ENCODE assay signal across 8 mouse cellular contexts in the genomic region with DNA sequence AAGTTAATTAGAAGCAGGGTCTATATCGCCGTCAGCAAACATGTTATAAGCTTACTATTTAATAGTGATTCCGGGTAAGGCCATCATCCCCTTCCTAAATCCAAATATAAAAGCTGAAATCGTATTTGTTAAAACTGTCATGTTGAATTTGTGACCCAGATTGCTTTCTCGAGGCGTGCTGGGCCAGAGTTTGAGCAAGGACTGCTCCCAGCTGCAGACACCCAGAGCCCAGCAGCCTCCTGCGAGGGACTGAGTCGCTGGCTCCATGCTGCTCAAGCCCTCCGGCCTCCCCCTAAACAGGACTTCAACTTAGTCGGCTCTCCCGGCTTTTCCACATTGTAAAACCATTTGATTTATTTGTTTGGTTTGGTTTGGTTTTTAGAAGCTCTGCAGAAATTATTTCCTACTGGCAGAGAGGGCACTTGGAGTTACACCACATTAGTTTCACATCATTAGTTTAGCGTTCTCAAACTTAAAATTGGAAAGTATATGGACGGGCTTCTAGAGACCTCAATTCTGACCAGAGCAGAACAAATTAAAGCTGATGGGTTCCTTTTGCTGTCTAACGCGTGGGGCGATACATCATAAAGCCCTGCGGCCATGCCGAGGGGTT.
DNase-seq lines count a peak whose midpoint lies in the region; ATAC-seq and TF ChIP-seq lines count a peak whose summit lies in the region.

No protein-coding gene starts in this region.

- peaks cover 62% of the 10 kb centered on the region for H3K27me3 ChIP-seq in heart, embryonic 10.5 days (ENCODE audit: insufficient read depth, poor library complexity, severe bottlenecking)
- peaks cover 5% of the 10 kb centered on the region; the same call in 1 of the 2 replicates for H3K27me3 ChIP-seq in heart, adult 2 months (ENCODE audit: control insufficient read depth, insufficient read depth, low read length)
- peaks cover 21% of the 10 kb centered on the region for H3K27me3 ChIP-seq in forebrain, embryonic 16.5 days (replicated peaks; ENCODE audit: control insufficient read depth, insufficient read depth, low read length)
- peaks cover 50% of the 10 kb centered on the region for H3K27me3 ChIP-seq in limb, embryonic 13.5 days

- ATAC-seq in forebrain, embryonic 16.5 days: no peak
- peak; percentile 13; the same call in 1 of the 2 replicates for ATAC-seq in limb, embryonic 13.5 days (ENCODE audit: low FRiP score, low read depth)

- no peak for TF ChIP-seq CTCF in heart, adult 2 months (IDR thresholded peaks at IDR 0.05)
- no peak for TF ChIP-seq CTCF in gastrocnemius, adult 2 months (IDR thresholded peaks at IDR 0.05)

- H3K9ac ChIP-seq in heart, adult 2 months (ENCODE audit: low read depth, low read length): no peak overlapping the region
- H3K9ac ChIP-seq in forebrain, embryonic 16.5 days (replicated peaks; ENCODE audit: low read depth, low read length): no peak overlapping the region
- peak overlapping the region; percentile 69 for H3K9ac ChIP-seq in limb, embryonic 13.5 days

- peaks cover 30% of the 10 kb centered on the region for H3K4me1 ChIP-seq in heart, embryonic 10.5 days
- no peaks in the 10 kb centered on the region for H3K4me1 ChIP-seq in heart, adult 2 months (ENCODE audit: control insufficient read depth, insufficient read depth, low read length)
- peaks cover 10% of the 10 kb centered on the region for H3K4me1 ChIP-seq in forebrain, embryonic 16.5 days (replicated peaks; ENCODE audit: control insufficient read depth, insufficient read depth, low read length)
- H3K4me1 ChIP-seq in limb, embryonic 13.5 days: peaks cover 31% of the 10 kb centered on the region

- H3K4me3 ChIP-seq in heart, embryonic 10.5 days: peak overlapping the region; percentile 44; the same call in 1 of the 2 replicates
- H3K4me3 ChIP-seq in heart, adult 2 months: no peak overlapping the region
- peak overlapping the region; percentile 15; the same call in 1 of the 2 replicates for H3K4me3 ChIP-seq in forebrain, embryonic 16.5 days (replicated peaks; ENCODE audit: low read length)
- H3K4me3 ChIP-seq in limb, embryonic 13.5 days: peak overlapping the region; percentile 44
- H3K4me3 ChIP-seq in gastrocnemius, adult 2 months: no peak overlapping the region

- WGBS in heart, embryonic 10.5 days: 39% methylated on average over 18 of the region's 18 CpGs
- 51% methylated on average over 18 of the region's 18 CpGs for WGBS in heart, adult 2 months
- WGBS in forebrain, embryonic 16.5 days: 13% methylated on average over 18 of the region's 18 CpGs
- 6% methylated on average over 18 of the region's 18 CpGs for WGBS in limb, embryonic 13.5 days

- no peak overlapping the region for H3K27ac ChIP-seq in heart, embryonic 10.5 days
- no peak overlapping the region for H3K27ac ChIP-seq in heart, adult 2 months
- no peak overlapping the region for H3K27ac ChIP-seq in forebrain, embryonic 16.5 days (ENCODE audit: low read length)
- H3K27ac ChIP-seq in limb, embryonic 13.5 days: peak overlapping the region; percentile 79
- no peak overlapping the region for H3K27ac ChIP-seq in gastrocnemius, adult 2 months

- TF ChIP-seq EP300 in heart, adult 2 months (IDR thresholded peaks at IDR 0.05; ENCODE audit: insufficient read depth, low read depth, low read length): no peak

- peak overlapping the region; percentile 48 for H3K4me2 ChIP-seq in forebrain, embryonic 16.5 days (ENCODE audit: low read length)
- H3K4me2 ChIP-seq in limb, embryonic 13.5 days (replicated peaks): peak overlapping the region; percentile 76

- no peak for TF ChIP-seq POLR2A in heart, adult 2 months (IDR thresholded peaks at IDR 0.05; ENCODE audit: insufficient read depth, low read depth, low read length)

- DNase-seq in heart, embryonic 10.5 days (ENCODE audit: low spot score): no peak
- DNase-seq in heart, adult 2 months: no peak
- peak; percentile 71 for DNase-seq in retina, postnatal 1 day
- no peak for DNase-seq in liver
- DNase-seq in gastrocnemius, adult 2 months: no peak
- DNase-seq in adrenal gland, adult (ENCODE audit: inconsistent age in 2 of 2, low spot score in 1 of 2): no peak

- H3K9me3 ChIP-seq in heart, embryonic 10.5 days: no peaks in the 10 kb centered on the region
- no peaks in the 10 kb centered on the region for H3K9me3 ChIP-seq in forebrain, embryonic 16.5 days (ENCODE audit: control insufficient read depth, low read length)
- no peaks in the 10 kb centered on the region for H3K9me3 ChIP-seq in limb, embryonic 13.5 days

- intact Hi-C loops in heart, adult 2 months (cut with DNase I): no loop called here
- intact Hi-C loops in gastrocnemius, adult 2 months (cut with DNase I): loop anchor here (5.0 to 10.0 kb wide), 2 partner anchors 130 to 228 kb away; no protein-coding TSS in a partner anchor

- H3K36me3 ChIP-seq in heart, embryonic 10.5 days: no peaks in the 10 kb centered on the region
- H3K36me3 ChIP-seq in heart, adult 2 months (ENCODE audit: control insufficient read depth, insufficient read depth, low read length): no peaks in the 10 kb centered on the region
- H3K36me3 ChIP-seq in forebrain, embryonic 16.5 days (ENCODE audit: control insufficient read depth, insufficient read depth): no peaks in the 10 kb centered on the region
- no peaks in the 10 kb centered on the region for H3K36me3 ChIP-seq in limb, embryonic 13.5 days

- H3K79me2 ChIP-seq in heart, adult 2 months (replicated peaks; ENCODE audit: control insufficient read depth, insufficient read depth, low read length): no peaks in the 10 kb centered on the region

Comparison
In these comparisons a context has a peak if more than half of its experiments do, and no peak if none do; other contexts are left out.
1. H3K4me3 ChIP-seq: peak in heart, embryonic 10.5 days (single experiment), forebrain, embryonic 16.5 days (single experiment) and limb, embryonic 13.5 days (single experiment); none in heart, adult 2 months (single experiment) and gastrocnemius, adult 2 months (single experiment).